Mouse (Mus musculus) ES-Bruce4 (cell line): ENCODE results near the gene Eif4g3.

Experiments
- CTCF ChIP-seq: IDR thresholded peaks from one replicate; pipeline ENCODE4 v1.8.1; 2011; ENCODE audit warnings: low read depth, low read length
- EP300 ChIP-seq: IDR thresholded peaks from 2 replicates; pipeline ENCODE4 v1.6.1; 2011; ENCODE audit warnings: low read depth, low read length; ENCODE audit not compliant: insufficient read depth
- POLR2A ChIP-seq: IDR thresholded peaks from one replicate; pipeline ENCODE4 v1.8.1; 2011; ENCODE audit warnings: low read length; ENCODE audit not compliant: insufficient read depth

- no peak for TF ChIP-seq CTCF
- no peak for TF ChIP-seq EP300
- TF ChIP-seq POLR2A: no peak
Observed at GRCm38 (mm10) chr4:138051488-138051887, 58.7 kb downstream of the Eif4g3 start.
